Mouse (Mus musculus): ENCODE data around the gene Med22. TPM values are rescaled to one million over a fixed set of nuclear protein-coding genes. Genes with fewer than 3 reads are reported as not detected.
"Not testable (repeated sequence)": the region's sequence is repeated elsewhere in the genome, so short reads cannot be mapped to it uniquely, and the experiment has no call there.

Med22 gene
- polyA plus RNA-seq, 1 experiment from 2014 or later, result 109 TPM

GRCm38 (mm10) chr2:26901834-26902400 is 8.6 kb downstream of the Med22 start:
- peaks cover 9% of the 10 kb centered on the region for H3K4me1 ChIP-seq (ENCODE audit: control insufficient read depth, insufficient read depth, low read length)
- no peaks in the 10 kb centered on the region for H3K27me3 ChIP-seq (ENCODE audit: control insufficient read depth, insufficient read depth, low read length)
- no peak for ATAC-seq (ENCODE audit: low read depth)
- H3K36me3 ChIP-seq (ENCODE audit: control insufficient read depth, insufficient read depth, low read length), result peaks cover 37% of the 10 kb centered on the region
- H3K9me3 ChIP-seq (ENCODE audit: control insufficient read depth, low read length), result no peaks in the 10 kb centered on the region
- H3K4me2 ChIP-seq (ENCODE audit: low read depth, low read length), result peak overlapping the region; percentile 51
- 12% methylated on average over 7 of the region's 7 CpGs for WGBS
- peak overlapping the region; percentile 78 for H3K9ac ChIP-seq (replicated peaks; ENCODE audit: low read depth, low read length)
- peak overlapping the region; percentile 78 for H3K4me3 ChIP-seq (ENCODE audit: low read depth, low read length)
- no peak overlapping the region for H3K27ac ChIP-seq (ENCODE audit: low read depth, low read length)

- no peak overlapping the region for H3K4me2 ChIP-seq (ENCODE audit: low read depth, low read length)
- peaks cover 9% of the 10 kb centered on the region for H3K4me1 ChIP-seq (ENCODE audit: control insufficient read depth, insufficient read depth, low read length)
- no peak overlapping the region for H3K4me3 ChIP-seq (ENCODE audit: low read depth, low read length)
- H3K9me3 ChIP-seq (ENCODE audit: control insufficient read depth, low read length), result no peaks in the 10 kb centered on the region
- H3K27ac ChIP-seq (ENCODE audit: low read depth, low read length), result no peak overlapping the region
- WGBS, result 85% methylated on average over 1 of the region's 1 CpGs
- no peak for ATAC-seq (ENCODE audit: low read depth)
- no peak overlapping the region for H3K9ac ChIP-seq (replicated peaks; ENCODE audit: low read depth, low read length)
- H3K36me3 ChIP-seq (ENCODE audit: control insufficient read depth, insufficient read depth, low read length), result peaks cover 32% of the 10 kb centered on the region
- no peaks in the 10 kb centered on the region for H3K27me3 ChIP-seq (ENCODE audit: control insufficient read depth, insufficient read depth, low read length)
Measured at GRCm38 (mm10) chr2:26900731-26901130, 9.7 kb downstream of the Med22 start.

- no peaks in the 10 kb centered on the region for H3K4me1 ChIP-seq (ENCODE audit: control insufficient read depth, insufficient read depth, low read length)
- no peak overlapping the region for H3K27ac ChIP-seq (ENCODE audit: low read depth, low read length)
- H3K4me3 ChIP-seq (ENCODE audit: low read depth, low read length), result no peak overlapping the region
- no peak for ATAC-seq (ENCODE audit: low read depth)
- no peak overlapping the region for H3K4me2 ChIP-seq (ENCODE audit: low read depth, low read length)
- WGBS, result 92% methylated on average over 4 of the region's 4 CpGs
- H3K36me3 ChIP-seq (ENCODE audit: control insufficient read depth, insufficient read depth, low read length), result peaks cover 62% of the 10 kb centered on the region
- H3K9me3 ChIP-seq (ENCODE audit: control insufficient read depth, low read length), result no peaks in the 10 kb centered on the region
- no peak overlapping the region for H3K9ac ChIP-seq (replicated peaks; ENCODE audit: low read depth, low read length)
- no peaks in the 10 kb centered on the region for H3K27me3 ChIP-seq (ENCODE audit: control insufficient read depth, insufficient read depth, low read length)
Measured at GRCm38 (mm10) chr2:26895898-26896297, 14.6 kb downstream of the Med22 start.

- not testable (repeated sequence) for H3K4me2 ChIP-seq (ENCODE audit: low read depth, low read length); H3K9me3 ChIP-seq (ENCODE audit: control insufficient read depth, low read length); H3K27me3 ChIP-seq (ENCODE audit: control insufficient read depth, insufficient read depth, low read length); H3K4me3 ChIP-seq (ENCODE audit: low read depth, low read length); ATAC-seq (ENCODE audit: low read depth); H3K27ac ChIP-seq (ENCODE audit: low read depth, low read length); H3K9ac ChIP-seq (replicated peaks; ENCODE audit: low read depth, low read length); H3K4me1 ChIP-seq (ENCODE audit: control insufficient read depth, insufficient read depth, low read length)
- WGBS, result 62% methylated on average over 4 of the region's 4 CpGs
- H3K36me3 ChIP-seq (ENCODE audit: control insufficient read depth, insufficient read depth, low read length), result peaks cover 16% of the 10 kb centered on the region; the same call in 1 of the 2 replicates
Measured at GRCm38 (mm10) chr2:26886170-26886569, 24.3 kb downstream of the Med22 start.

GRCm38 (mm10) chr2:26885541-26885940 is 24.9 kb downstream of the Med22 start:
- ATAC-seq (ENCODE audit: low read depth); H3K27me3 ChIP-seq (ENCODE audit: control insufficient read depth, insufficient read depth, low read length); H3K4me3 ChIP-seq (ENCODE audit: low read depth, low read length); H3K4me1 ChIP-seq (ENCODE audit: control insufficient read depth, insufficient read depth, low read length); H3K9ac ChIP-seq (replicated peaks; ENCODE audit: low read depth, low read length); H3K27ac ChIP-seq (ENCODE audit: low read depth, low read length); H3K4me2 ChIP-seq (ENCODE audit: low read depth, low read length); H3K9me3 ChIP-seq (ENCODE audit: control insufficient read depth, low read length): not testable (repeated sequence)
- peaks cover 12% of the 10 kb centered on the region; the same call in 1 of the 2 replicates for H3K36me3 ChIP-seq (ENCODE audit: control insufficient read depth, insufficient read depth, low read length)
- 78% methylated on average over 2 of the region's 2 CpGs for WGBS

GRCm38 (mm10) chr2:26878571-26878970 is 31.9 kb downstream of the Med22 start:
- Histone ChIP-seq H3K27me3 (ENCODE audit: control insufficient read depth, insufficient read depth, low read length) (no peaks in the 10 kb centered on the region), H3K9me3 (ENCODE audit: control insufficient read depth, low read length) (no peaks in the 10 kb centered on the region), H3K4me2 (ENCODE audit: low read depth, low read length) (no peak overlapping the region), H3K9ac (replicated peaks; ENCODE audit: low read depth, low read length) (no peak overlapping the region), H3K36me3 (ENCODE audit: control insufficient read depth, insufficient read depth, low read length) (no peaks in the 10 kb centered on the region), H3K4me1 (ENCODE audit: control insufficient read depth, insufficient read depth, low read length) (no peaks in the 10 kb centered on the region), H3K27ac (ENCODE audit: low read depth, low read length) (no peak overlapping the region), H3K4me3 (ENCODE audit: low read depth, low read length) (no peak overlapping the region)
- ATAC-seq (ENCODE audit: low read depth), result no peak

- no peak overlapping the region for H3K9ac ChIP-seq (replicated peaks; ENCODE audit: low read depth, low read length)
- H3K9me3 ChIP-seq (ENCODE audit: control insufficient read depth, low read length), result no peaks in the 10 kb centered on the region
- H3K27ac ChIP-seq (ENCODE audit: low read depth, low read length), result no peak overlapping the region
- no peaks in the 10 kb centered on the region for H3K36me3 ChIP-seq (ENCODE audit: control insufficient read depth, insufficient read depth, low read length)
- WGBS, result 70% methylated on average over 6 of the region's 6 CpGs
- ATAC-seq (ENCODE audit: low read depth), result no peak
- H3K27me3 ChIP-seq (ENCODE audit: control insufficient read depth, insufficient read depth, low read length), result no peaks in the 10 kb centered on the region
- H3K4me1 ChIP-seq (ENCODE audit: control insufficient read depth, insufficient read depth, low read length), result no peaks in the 10 kb centered on the region
- H3K4me2 ChIP-seq (ENCODE audit: low read depth, low read length), result no peak overlapping the region
- no peak overlapping the region for H3K4me3 ChIP-seq (ENCODE audit: low read depth, low read length)
Measured at GRCm38 (mm10) chr2:26870666-26871065, 39.8 kb downstream of the Med22 start.

- H3K4me2 ChIP-seq (ENCODE audit: low read depth, low read length), result no peak within 1 kb of the TSS
- no peak within 1 kb of the TSS for H3K27ac ChIP-seq (ENCODE audit: low read depth, low read length)
- no peaks in the 10 kb centered on the region for H3K4me1 ChIP-seq (ENCODE audit: control insufficient read depth, insufficient read depth, low read length)
- WGBS, result 80% methylated on average over 3 of the region's 3 CpGs
- no peak within 1 kb of the TSS for H3K4me3 ChIP-seq (ENCODE audit: low read depth, low read length)
- H3K36me3 ChIP-seq (ENCODE audit: control insufficient read depth, insufficient read depth, low read length), result no peaks in the 10 kb centered on the region
- no peaks in the 10 kb centered on the region for H3K9me3 ChIP-seq (ENCODE audit: control insufficient read depth, low read length)
- H3K9ac ChIP-seq (replicated peaks; ENCODE audit: low read depth, low read length), result no peak within 1 kb of the TSS
- ATAC-seq (ENCODE audit: low read depth), result no peak
- no peaks in the 10 kb centered on the region for H3K27me3 ChIP-seq (ENCODE audit: control insufficient read depth, insufficient read depth, low read length)
Measured at GRCm38 (mm10) chr2:26864879-26865278, 45.6 kb downstream of the Med22 start, which contains the start of gene Abo. Gene Abo (minus strand): TSS chr2:26864979.

GRCm38 (mm10) chr2:26862856-26863255 is 47.6 kb downstream of the Med22 start:
- 75% methylated on average over 3 of the region's 3 CpGs for WGBS
- Histone ChIP-seq H3K36me3 (ENCODE audit: control insufficient read depth, insufficient read depth, low read length) (no peaks in the 10 kb centered on the region), H3K4me2 (ENCODE audit: low read depth, low read length) (no peak overlapping the region), H3K4me3 (ENCODE audit: low read depth, low read length) (no peak overlapping the region), H3K27ac (ENCODE audit: low read depth, low read length) (no peak overlapping the region), H3K4me1 (ENCODE audit: control insufficient read depth, insufficient read depth, low read length) (no peaks in the 10 kb centered on the region), H3K9ac (replicated peaks; ENCODE audit: low read depth, low read length) (no peak overlapping the region), H3K9me3 (ENCODE audit: control insufficient read depth, low read length) (no peaks in the 10 kb centered on the region), H3K27me3 (ENCODE audit: control insufficient read depth, insufficient read depth, low read length) (no peaks in the 10 kb centered on the region)
- no peak for ATAC-seq (ENCODE audit: low read depth)

Measured in neural tube, embryonic 14.5 days (tissue).